Mouse (Mus musculus) heart, postnatal 0 days (tissue): ENCODE measurements around the gene Il11. TPM values are rescaled to one million over a fixed set of nuclear protein-coding genes. Genes with fewer than 3 reads are reported as not detected.
"Not testable (repeated sequence)": the region's sequence is repeated elsewhere in the genome, so short reads cannot be mapped to it uniquely, and the experiment has no call there.

ENCODE experiments used
- ATAC-seq: fragments of 200-750 bp; cut with Nextera tagmentation; 2 replicates; pipeline ENCODE4 v1.8.0; 2017; ENCODE audit warnings: low read depth, moderate number of reproducible peaks, moderate library complexity; ENCODE audit not compliant: insufficient read depth
- DNase-seq: peaks from one replicate; pipeline ENCODE4 v3.0.0-alpha.2; 2016; ENCODE audit warnings: low spot score
- H3K27ac ChIP-seq: fragments of 300-500 bp; sonication (generic); 2 replicates; pipeline ENCODE4 v1.5.1; 2014; ENCODE audit warnings: low read depth, mild to moderate bottlenecking
- H3K27me3 ChIP-seq: fragments of 300-500 bp; sonication (generic); 2 replicates; pipeline ENCODE4 v1.6.1; 2014; ENCODE audit warnings: low read length, mixed read lengths; ENCODE audit not compliant: control insufficient read depth, insufficient read depth
- H3K36me3 ChIP-seq: fragments of 300-500 bp; sonication (generic); replicated peaks from 2 replicates; pipeline ENCODE4 v1.6.1; 2014; ENCODE audit warnings: low read length, mixed read lengths; ENCODE audit not compliant: control insufficient read depth, insufficient read depth
- H3K4me1 ChIP-seq: fragments of 300-500 bp; sonication (generic); 2 replicates; pipeline ENCODE4 v1.6.1; 2014; ENCODE audit warnings: antibody characterized with exemption; ENCODE audit not compliant: control insufficient read depth, insufficient read depth
- H3K4me2 ChIP-seq: fragments of 300-500 bp; sonication (generic); 2 replicates; pipeline ENCODE4 v1.6.1; 2014; ENCODE audit warnings: low read depth, mild to moderate bottlenecking, low read length, moderate library complexity
- H3K4me3 ChIP-seq: fragments of 300-500 bp; sonication (generic); 2 replicates; pipeline ENCODE4 v1.5.1; 2014; ENCODE audit warnings: low read depth, low read length
- H3K9ac ChIP-seq: fragments of 300-500 bp; sonication (generic); replicated peaks from 2 replicates; pipeline ENCODE4 v1.6.1; 2014; ENCODE audit warnings: low read depth, low read length, mixed read lengths
- H3K9me3 ChIP-seq: fragments of 300-500 bp; sonication (generic); replicated peaks from 2 replicates; pipeline ENCODE4 v1.6.1; 2016; ENCODE audit warnings: low read length; ENCODE audit not compliant: control insufficient read depth
- CTCF ChIP-seq: IDR thresholded peaks from 2 replicates; pipeline ENCODE4 v1.5.1; 2016; ENCODE audit warnings: antibody characterized with exemption, control low read depth, low read depth
- EP300 ChIP-seq: IDR thresholded peaks from 2 replicates; pipeline ENCODE4 v1.6.1; 2016; ENCODE audit warnings: antibody characterized with exemption, low read depth
- WGBS: fragments of 180-500 bp; shearing (Covaris S2); extraction: QIAGEN DNeasy Blood & Tissue Kit; methylation state at CpG from one replicate; pipeline ENCODE4 v1.1.7; 2014; 5-methylcytosine and 5-hydroxymethylcytosine counted together
- polyA plus RNA-seq: library from polyadenylated mRNA; unstranded; fragments of >200 nt; fragmentation: Nextera tagmentation; extraction: Ambion mirVana; gene quantifications from 2 replicates; pipeline ENCODE4 v1.2.1, GENCODE M21; 2015
- total RNA-seq: library from RNA; depleted of rRNA; stranded (reverse); fragments of >200 nt; gene quantifications from 2 replicates; pipeline ENCODE4 v1.2.3, GENCODE M21; 2014; ENCODE audit warnings: low replicate concordance

The Il11 gene
- total and polyA plus RNA-seq, 2 experiments from 2014 or later = not detected

DNA sequence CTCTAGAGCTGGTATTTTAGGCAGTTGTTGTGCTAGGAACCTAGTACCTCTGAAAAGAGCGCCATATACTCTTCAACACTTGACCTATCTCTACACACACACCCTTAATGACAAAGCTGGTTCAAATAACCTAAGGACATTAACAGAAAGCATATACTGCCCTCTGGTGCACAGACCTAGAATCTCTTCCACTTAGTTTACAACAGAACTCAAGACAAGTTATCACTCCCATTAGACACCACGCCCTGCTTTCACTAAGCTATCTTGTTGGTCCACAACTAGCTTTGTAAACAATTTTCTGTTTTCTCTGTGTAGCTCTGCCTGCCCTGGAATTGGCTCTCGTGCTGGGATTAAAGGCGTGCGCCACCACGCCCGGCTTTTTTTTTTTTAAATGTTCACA lies 24.1 kb upstream of the Il11 start:
- 88% methylated on average over 7 of the region's 7 CpGs for WGBS
- Histone ChIP-seq H3K27ac (no peak overlapping the region), H3K9me3 (no peaks in the 10 kb centered on the region), H3K27me3 (no peaks in the 10 kb centered on the region), H3K4me2 (no peak overlapping the region), H3K4me3 (no peak overlapping the region), H3K4me1 (peaks cover 12% of the 10 kb centered on the region), H3K9ac (no peak overlapping the region), H3K36me3 (peaks cover 45% of the 10 kb centered on the region)
- ATAC-seq (no peak), DNase-seq (peak; percentile 47)
- TF ChIP-seq EP300 (no peak), CTCF (peak; percentile 68)

DNA sequence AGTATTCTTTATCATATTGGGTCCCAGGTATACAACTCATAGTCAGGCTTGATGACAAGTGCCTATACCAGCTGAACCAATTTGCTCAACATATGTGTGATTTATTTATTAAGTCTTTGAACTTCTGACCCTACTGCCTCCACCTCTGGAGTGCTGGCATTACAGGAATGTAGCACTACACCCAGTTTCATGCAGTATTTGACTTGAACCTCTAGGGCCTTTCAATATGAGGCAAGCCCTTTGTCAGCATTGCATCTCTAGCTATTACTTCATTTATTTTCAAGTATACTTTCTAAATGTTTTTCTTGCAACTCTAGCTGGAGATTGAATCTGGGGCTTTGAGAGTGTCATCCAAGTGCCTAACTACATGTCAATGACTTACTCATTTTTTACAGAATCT lies 19.6 kb upstream of the Il11 start:
- Histone ChIP-seq H3K36me3 (peaks cover 26% of the 10 kb centered on the region), H3K9me3 (no peaks in the 10 kb centered on the region), H3K4me1 (no peaks in the 10 kb centered on the region), H3K27me3 (no peaks in the 10 kb centered on the region), H3K4me2 (no peak overlapping the region), H3K27ac (no peak overlapping the region), H3K9ac (no peak overlapping the region), H3K4me3 (no peak overlapping the region)
- DNase-seq = no peak
- no peak for TF ChIP-seq EP300
- TF ChIP-seq CTCF = no peak
- no peak for ATAC-seq

DNA sequence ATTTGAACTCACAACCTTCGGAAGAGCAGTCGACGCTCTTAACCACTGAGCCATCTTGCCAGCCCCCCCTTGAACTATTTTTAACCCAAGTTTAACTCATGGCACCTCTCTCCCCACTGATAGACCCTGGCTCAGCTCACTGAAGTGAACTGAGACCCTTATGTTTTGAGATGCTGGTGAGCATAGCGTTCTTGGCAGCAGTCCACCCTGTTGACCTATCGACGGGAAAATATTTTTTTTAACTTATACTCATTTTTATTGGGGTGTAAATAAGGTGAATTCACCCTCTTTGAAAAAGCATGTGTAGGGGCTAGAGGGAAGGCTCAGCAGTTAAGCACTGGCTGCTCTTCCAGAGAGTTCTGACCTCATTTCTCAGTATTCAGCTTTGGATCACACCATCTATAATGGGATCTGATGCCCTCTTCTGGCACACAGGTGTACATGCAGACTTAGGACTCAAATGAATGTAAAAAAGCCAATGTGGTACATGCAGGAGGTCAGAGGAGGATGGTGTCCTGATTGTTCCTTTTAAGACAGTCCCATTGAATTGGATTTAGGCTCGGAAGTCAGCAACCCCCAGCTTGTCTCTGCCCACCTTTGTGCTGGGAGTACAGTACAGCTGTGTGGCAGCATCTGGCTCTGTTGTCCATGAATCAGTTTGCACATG lies 13.2 kb upstream of the Il11 start:
- peaks cover 33% of the 10 kb centered on the region for H3K36me3 ChIP-seq
- H3K4me2 ChIP-seq = no peak overlapping the region
- 0 out of 2 replicates have a peak overlapping the region, but pooled peaks have one; percentile 13 for H3K27ac ChIP-seq
- no peak overlapping the region for H3K4me3 ChIP-seq
- WGBS = 64% methylated on average over 7 of the region's 7 CpGs
- H3K4me1 ChIP-seq = no peaks in the 10 kb centered on the region
- TF ChIP-seq EP300 = no peak
- peak; percentile 75 for TF ChIP-seq CTCF
- H3K9me3 ChIP-seq = no peaks in the 10 kb centered on the region
- H3K27me3 ChIP-seq = no peaks in the 10 kb centered on the region
- ATAC-seq (no peak), DNase-seq (peak; percentile 66)
- no peak overlapping the region for H3K9ac ChIP-seq

DNA sequence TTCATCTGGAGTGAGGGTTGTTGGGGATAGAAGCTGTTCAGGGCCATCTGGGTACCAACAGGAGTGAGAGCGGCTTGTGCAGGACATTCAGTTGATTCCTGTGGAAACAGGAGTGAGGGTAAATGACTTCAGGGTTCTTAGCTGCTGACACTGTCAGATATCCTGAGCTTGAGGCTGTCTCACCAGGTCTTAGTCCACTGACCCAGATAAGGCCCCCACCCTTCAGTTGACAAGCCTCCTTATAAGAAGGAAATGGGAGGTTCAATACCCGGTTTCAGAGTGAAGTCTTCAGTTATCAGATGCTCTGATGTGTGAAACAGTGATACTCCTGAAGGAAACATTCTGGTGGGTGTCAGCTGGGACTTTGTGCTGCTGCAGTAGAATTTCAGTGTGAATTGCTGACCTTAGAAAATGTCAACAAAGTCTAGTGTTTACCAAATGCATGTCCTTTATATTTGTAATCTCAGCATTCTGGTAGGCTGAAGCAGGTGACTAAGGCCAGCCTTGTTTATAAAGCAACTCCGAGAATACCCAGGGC lies 12.0 kb upstream of the Il11 start:
- no peak for ATAC-seq
- Histone ChIP-seq H3K9me3 (no peaks in the 10 kb centered on the region), H3K4me2 (no peak overlapping the region), H3K27ac (no peak overlapping the region), H3K27me3 (no peaks in the 10 kb centered on the region), H3K4me1 (no peaks in the 10 kb centered on the region), H3K36me3 (peaks cover 33% of the 10 kb centered on the region), H3K4me3 (no peak overlapping the region), H3K9ac (no peak overlapping the region)
- DNase-seq = no peak
- WGBS = 70% methylated on average over 3 of the region's 3 CpGs
- no peak for TF ChIP-seq EP300
- TF ChIP-seq CTCF = no peak

DNA sequence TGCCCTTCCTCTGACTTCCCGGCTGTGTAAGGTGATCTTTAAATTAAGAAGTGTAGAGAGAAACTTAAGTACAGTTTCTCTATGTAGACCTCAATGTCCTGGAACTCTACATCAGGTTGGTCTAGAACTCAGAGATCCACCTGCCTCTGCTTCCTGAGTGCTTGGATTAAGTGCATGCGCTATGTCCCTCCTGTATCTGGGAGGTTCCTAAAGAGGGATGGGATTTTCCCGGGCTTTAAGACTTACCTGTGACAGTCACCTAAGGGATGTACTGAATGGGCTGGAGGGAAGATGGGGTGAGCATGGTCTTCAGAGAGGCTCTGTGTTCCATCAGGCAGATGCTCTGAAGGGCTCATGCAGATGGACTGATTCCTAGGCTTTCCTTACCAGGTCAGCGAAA lies 11.0 kb upstream of the Il11 start:
- WGBS = 38% methylated on average over 4 of the region's 4 CpGs
- peak overlapping the region; percentile 95; the same call in 1 of the 2 replicates for H3K27ac ChIP-seq
- no peak for DNase-seq
- ATAC-seq = no peak
- no peak for TF ChIP-seq EP300
- TF ChIP-seq CTCF = no peak
- H3K4me1 ChIP-seq = peaks cover 2% of the 10 kb centered on the region; the same call in 1 of the 2 replicates
- H3K9ac ChIP-seq = peak overlapping the region; percentile 88
- H3K9me3 ChIP-seq = no peaks in the 10 kb centered on the region
- H3K36me3 ChIP-seq = peaks cover 33% of the 10 kb centered on the region
- H3K27me3 ChIP-seq = no peaks in the 10 kb centered on the region
- peak overlapping the region; percentile 79 for H3K4me2 ChIP-seq
- peak overlapping the region; percentile 74 for H3K4me3 ChIP-seq

DNA sequence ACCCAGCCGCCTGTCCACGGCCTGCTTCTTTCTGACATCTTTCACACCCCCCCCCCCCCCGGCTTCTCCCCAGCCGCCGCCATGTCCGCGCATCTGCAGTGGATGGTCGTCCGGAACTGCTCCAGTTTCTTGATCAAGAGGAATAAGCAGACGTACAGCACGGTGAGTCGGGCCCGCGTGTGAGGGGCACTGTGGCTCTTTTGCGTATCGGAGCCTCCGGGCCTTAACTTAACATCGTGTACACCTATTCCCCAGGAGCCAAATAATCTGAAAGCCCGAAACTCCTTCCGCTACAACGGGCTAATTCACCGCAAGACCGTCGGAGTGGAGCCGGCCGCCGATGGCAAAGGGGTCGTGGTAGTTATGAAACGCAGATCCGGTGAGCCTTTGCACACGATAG lies 10.6 kb upstream of the Il11 start:
- peak overlapping the region; percentile 79 for H3K4me2 ChIP-seq
- H3K36me3 ChIP-seq = peaks cover 33% of the 10 kb centered on the region
- DNase-seq, H3K4me1 ChIP-seq, H3K9me3 ChIP-seq, H3K27me3 ChIP-seq: not testable (repeated sequence)
- peak; percentile 5; the same call in 1 of the 2 replicates for ATAC-seq
- H3K27ac ChIP-seq = peak overlapping the region; percentile 95
- 1% methylated on average over 31 of the region's 31 CpGs for WGBS
- H3K9ac ChIP-seq = peak overlapping the region; percentile 88
- peak overlapping the region; percentile 74 for H3K4me3 ChIP-seq
